Mouse (Mus musculus) c-Kit-positive CD71-positive TER-119-positive erythroid progenitor cells, embryonic 14.5 days (primary cell): ENCODE measurements around the gene Fam227b.

Experiments used
- DNase-seq: peaks from one replicate; pipeline ENCODE4 v3.0.0-alpha.2; 2013; ENCODE audit warnings: low spot score

The Fam227b gene

DNA sequence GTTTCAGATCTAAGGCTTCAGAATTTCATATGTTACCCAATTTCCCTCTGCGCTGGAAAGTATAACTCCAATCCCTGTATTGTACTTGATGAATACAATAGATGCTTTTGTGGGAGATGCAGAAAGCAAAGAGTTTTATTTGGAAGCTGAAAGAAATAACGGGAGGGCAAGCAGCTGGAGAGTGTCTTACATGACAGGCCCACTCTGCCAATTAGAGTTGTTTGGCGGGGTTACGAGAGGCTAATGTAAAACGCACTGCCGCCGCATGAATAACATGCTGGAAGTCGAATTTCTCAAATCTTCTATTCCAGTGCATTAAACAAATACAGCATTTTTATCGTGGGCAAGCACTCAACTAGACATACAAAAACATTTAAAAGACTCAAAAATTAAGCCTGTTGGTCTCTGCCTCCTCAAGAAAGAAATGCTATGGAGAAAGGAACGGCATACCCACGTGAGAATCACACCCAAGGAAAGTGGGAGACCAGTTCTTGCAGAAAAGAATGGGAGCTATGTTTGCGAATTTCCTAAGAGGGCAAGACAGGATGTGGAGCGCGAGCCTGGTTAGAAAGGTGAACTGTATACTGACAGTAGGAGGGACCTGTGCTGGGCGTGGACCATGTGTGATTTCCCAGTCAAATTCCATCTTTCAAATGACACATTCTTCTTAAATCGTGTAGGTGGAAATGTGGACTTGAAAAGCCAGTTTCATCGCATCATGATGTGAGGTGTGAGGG is 90.6 kb downstream of the Fam227b start:
- no peak for DNase-seq

DNA sequence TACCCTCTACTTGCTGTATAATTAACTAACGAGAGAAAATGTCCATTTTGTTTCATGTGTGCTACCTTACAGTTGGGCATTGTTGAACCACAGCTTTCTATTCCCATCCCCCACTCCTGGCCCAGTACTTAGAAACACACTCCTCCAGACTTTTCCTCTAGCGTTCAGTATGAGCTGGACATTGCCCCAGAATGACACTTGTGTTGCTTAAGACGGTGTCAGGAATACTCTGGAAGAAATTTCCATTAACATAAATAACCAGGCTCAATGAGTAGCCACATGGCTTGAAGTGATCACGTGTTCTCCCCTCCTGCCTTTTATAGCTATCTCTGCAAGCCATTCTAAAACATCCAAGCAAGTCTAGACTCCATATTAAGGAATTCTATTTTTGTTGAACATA is 91.2 kb downstream of the Fam227b start:
- no peak for DNase-seq

DNA sequence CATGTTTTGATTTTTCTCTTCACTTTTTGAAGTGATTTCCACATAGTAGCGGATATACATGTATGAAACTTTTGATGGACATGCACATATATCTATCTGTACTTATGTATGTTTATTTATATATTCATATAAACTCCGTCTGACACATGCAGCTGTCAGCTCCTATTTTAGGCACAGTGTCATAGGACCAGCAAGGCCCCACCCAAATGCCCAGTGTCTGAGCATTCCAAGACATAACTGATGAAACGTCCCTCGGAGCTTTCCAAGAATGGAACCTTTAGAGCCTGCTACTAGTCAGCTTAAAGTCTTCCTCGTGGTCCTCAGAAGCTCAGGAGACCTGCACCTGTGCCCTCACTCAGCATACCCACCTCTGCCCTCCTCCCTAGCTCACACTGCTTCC is 98.1 kb downstream of the Fam227b start:
- no peak for DNase-seq

DNA sequence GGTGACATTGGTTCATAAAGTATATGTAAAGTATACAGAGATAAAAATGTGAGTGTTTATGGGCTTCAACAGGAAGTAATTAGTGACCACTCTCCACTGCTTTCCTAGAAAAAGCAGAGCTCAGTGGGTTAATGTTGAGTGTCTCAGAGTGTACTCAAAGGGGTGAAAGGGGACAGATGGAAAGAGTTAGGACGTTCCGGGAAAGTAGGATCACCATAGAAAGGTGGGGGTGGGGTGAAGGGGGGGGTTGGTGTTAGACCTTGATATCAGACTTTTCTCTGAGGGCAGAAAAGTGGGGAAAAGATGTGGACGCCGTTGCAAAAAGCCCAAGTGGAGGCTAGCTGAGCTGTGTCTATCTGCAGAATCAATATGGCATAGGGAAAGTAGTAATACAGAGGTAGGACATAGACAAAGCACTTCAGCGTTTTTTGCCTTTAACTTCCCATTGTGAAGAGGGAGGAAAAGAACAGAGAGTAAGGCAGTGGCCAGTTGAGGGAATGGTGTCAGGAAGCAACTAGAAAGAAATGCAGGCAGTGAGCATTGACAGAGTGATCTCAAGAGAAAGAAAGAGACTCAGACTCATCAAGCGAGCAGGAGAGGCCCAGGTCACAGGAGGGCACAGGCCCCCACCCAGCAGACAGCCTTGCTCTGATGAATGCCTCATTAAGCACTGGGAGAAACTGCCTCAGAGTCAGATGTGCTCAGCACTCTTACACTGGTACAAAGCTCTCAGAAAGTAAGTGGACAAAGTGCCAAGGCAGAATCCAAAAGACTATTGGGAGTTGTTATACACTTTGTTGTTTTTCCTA is 98.9 kb downstream of the Fam227b start:
- no peak for DNase-seq

DNA sequence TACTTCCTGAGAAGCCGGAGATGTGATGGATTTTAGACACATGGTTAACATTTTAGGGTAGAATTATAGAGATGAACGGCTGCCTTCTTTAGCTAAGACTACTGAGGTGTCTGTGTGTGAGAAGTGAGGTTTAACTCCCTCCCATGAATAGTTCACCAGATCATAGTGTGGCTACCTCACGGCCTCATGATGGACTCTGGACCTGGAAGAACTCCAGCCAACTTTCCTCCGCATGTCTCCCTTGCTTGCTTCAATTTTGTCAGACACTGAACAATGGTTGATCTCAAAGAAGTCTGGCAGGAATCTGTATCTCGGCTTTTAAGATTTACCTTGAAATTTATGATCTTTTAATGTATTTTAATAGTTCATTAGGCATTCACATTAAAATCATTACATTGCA is 106.2 kb downstream of the Fam227b start:
- no peak for DNase-seq

DNA sequence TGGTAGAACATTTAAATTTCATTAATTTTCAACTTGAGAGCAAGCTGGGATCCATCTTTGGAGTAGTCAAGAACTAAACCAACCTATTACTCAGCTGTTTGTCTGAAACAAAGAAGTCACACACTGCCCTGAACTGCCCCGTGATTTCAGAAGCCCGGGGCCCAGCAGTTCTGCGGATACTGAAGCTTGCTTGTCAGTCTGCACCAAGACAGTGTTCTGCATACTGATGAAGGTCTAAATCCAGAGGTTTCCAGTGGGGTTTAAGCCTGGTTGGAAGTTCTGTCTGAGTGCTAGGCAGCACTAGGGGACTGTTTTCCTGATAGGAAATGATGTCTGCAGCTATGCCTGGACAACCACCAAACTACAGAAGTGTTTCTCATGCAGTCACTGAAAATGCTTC is 109.1 kb downstream of the Fam227b start:
- no peak for DNase-seq

DNA sequence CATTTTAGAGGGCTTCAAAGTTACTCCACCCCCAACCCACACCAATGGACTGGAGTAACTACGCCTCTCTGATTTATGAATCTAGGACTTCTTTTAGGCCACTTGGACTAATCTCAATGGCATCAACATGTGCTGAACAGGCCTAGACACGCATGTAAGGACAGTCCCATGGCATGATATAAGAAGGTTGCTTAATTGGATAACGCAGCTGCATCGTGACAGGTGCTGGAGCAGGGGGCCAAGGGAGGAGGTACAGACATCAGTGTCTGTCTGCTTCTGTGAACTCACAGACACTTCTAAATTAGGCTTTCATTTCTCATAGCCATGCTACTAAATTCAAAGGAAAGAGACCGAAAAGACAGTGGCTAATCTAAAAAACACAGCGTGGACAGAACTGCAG is 110.6 kb downstream of the Fam227b start:
- DNase-seq = no peak

DNA sequence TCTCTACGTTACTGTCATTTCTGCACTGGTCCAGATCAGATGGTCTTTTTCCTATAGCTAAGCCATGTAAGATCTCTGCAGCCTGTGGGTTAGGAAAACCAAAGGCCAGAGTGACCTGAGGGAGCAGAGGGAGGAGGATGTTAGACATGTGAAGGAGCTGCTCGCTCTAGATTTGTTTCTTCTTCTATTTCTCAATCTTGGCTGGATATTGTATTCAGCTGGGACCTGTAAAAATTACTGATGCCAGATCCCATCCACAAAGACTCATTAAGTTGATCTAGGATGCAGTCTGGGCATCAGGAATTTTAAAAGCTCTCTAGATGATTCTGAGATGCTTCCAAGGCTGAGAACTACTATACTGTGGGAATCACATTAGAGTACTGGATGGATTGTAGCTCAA is 111.2 kb downstream of the Fam227b start:
- DNase-seq = no peak

DNA sequence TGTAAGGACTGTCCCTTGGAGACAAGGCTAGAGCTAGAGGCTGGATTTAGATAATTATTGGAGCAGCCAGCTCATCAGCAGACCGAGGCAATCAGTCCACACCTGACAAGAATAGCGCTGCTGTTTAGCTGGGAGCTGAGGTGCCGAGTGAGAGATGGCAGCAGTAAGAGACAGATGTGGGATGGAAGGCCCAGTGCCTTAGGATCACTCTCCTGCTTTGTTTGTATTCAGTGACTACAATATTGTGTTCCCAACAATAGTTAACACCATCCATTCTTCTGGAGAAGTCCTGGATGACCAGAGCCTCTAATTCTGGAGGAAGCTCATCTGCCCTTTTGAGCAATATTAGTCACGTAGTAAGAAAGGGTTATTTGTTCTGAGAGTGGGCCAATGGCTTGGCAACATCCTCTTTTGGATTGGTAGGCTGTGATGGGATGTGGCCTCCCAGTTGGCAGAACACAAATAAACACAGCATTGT is 112.4 kb downstream of the Fam227b start:
- no peak for DNase-seq

DNA sequence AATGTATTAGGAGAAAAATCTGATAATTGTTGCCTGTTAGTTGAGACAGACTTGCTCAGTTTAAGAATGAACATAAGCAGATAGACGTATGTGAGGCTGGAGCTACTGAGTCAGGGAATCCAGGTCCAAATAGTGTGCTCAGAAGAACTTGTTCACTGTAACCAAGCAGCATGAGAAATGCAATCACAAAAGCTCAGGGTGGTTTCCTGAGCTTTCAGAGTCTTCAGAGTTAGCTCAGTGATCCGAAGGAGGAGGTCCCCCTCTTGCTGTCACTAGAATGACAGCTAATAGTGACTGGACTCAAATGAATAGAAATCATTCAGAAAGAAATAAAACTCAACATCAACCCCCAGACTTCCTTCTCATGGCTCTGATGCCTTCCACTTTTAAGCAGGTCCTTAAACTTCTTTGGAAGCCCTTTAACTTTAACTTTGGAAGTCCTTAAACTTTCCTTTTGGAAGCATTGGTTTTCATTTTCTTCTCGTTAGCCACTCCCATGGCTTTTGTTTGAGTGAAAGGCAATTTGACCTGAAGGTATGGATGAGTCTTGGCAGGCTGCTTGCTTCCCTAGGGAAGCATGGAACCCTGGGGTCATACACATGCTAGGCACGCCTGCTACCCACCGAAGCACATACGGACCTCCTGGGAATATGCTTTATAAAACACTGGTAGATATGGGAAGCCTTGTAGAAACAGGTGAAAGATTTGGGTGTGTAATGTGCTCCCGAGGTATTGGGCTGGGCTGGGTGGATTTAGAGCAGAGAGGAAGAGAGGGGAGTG is 113.4 kb downstream of the Fam227b start:
- DNase-seq = no peak

DNA sequence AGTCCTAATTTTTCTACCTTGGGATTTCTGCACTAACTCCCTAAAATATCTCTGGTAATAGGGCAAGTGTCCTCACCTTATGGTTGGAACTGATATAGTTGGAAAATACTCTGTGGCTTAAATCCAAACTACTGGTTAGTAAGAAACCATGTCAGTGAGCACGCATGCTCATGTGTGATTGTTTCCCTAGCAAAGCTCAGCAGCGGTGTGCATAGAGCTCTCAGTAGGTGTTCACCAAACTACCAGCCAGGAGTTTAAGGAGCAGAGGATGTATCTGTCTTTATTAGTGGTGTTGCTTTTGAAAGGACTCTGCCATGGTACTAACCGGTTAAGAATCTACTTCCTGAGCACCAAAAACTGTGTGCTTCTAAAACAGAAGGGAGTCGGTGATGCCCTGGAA is 115.7 kb downstream of the Fam227b start:
- DNase-seq = no peak

DNA sequence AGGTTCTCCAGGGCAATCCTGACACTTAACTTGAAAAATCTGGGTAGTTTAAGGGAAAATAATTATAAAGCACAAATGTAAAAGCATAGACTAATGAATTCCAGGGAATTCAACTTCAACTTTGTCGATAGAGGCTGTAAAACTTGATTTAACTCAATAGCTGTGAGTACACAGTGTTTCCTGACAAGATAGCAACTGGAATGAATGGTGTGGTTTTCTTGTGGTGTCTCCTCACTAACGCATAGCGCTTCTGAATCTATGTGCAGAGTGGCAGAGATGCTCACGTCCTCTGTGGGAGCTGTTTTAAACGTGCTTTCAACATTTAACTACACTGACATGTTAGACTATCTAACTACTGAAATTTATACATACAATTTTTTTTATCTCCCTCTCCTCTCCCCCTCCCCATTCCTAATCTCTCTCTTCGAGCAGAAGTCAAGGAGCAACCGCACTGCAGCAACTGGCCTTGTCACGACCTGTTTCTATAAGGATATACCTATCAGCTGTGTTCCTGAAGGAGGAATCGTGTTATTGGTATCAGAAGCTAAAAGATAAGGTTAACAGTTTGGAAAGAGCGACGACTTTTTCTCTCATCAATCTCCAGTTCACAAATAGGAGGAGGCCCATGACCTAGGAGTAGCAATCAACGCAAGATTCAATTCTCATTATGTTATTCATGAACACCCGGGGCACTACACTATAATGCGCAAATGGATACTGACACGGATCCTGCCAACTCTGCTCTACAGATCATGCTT is 116.6 kb downstream of the Fam227b start:
- DNase-seq = no peak

DNA sequence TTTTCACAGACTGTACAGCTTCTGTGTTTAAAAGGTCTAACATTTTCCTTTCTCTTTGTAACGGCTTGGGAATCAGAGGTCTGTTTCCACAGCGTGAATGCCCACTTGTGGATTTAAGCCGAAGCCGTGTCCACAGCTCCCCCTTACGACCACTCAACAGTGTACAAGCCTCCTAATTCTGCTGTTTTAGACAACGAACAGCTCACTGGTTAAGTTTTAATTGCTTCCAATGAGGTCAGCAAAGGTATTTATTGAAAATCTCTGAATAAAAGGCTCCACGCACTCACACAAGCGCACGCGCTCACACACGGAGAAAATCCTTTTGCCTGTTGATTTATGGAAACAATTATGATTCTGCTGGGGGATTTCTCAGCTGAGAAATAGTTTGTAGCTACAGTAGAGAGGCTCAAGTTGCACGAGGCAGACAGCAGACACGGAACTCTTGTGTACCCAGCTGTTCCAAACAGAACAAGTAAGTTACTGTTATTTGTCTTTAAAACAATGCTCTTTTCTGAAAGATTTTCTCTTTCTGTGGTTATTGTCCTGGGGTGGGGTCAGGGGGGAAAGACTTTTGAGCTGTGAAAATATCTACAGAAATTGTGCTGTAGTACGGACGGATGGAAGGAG is 117.3 kb downstream of the Fam227b start, which contains the start of gene Fgf7:
TSS of gene Fgf7 (plus strand) at position 280 of the 627 bp plus-strand sequence.
- DNase-seq = no peak

DNA sequence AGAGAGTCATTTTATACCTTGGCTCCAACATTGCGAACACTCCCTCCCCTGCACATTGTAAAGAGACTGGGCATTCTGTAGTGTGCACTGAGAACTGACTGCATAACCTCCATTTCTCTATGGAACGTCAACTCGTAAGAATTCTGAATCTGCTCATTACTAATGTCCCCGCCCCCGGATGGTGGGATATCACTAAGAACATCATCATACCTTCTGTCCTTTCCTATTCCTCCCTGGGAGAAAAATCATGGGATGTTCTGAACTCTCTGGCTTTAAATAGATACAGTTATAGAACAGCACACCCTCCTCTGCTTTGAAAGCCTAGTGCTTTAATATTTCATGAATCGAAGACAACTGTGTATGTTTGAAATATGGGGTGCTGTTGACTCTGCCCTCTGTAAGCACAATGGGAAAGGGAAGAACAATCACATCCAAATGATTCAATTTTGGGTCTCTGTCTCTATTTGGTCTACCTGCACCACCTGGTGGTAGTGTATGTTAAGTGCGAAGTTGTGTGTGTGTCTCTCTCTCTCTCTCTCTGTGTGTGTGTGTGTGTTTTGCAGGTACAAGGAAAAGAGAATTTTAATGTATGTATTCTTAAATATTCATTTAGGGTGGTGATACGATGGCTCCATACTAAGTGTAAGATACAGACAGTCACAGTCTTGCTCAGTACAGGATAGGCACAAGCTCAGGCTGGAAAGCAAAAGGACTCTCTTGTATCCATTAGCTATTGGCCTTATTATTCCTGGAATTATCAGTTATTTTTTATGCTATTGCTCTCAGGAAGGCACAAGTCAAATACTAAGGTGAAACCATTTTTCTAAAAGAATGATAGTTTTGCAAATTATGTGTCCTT is 118.5 kb downstream of the Fam227b start:
- DNase-seq = no peak

DNA sequence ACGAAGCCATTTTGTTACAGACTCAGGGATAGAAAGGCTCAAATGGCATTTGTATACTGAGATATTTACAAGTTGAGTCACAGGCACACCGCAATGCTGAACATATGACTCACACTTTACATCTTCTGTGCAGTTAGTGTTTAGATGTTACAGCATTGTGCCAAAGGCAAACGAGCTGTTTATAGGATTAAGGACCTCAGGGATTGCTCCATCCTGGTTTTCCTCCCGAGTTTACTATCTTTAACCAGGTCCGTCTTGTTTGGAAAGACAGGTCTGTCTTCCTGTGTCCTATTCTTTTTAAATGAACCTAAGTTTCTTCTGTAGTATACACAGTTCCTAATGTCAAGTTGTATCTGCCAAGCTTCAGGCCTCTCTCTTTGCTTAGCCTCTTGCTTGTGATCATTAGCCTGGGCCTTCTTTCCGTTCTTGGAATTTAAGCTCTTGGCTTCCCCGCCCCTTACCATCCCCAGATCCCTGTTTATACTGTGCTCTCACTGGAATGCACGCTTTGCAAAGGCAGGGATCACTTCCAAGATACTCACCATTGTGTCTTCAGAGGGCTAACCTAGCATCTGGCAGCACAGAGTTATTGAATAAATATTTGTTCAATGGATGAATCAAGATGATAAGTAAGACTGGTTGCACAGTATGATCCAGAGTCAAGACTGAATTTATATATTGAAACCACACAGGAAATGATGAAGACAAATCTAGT is 120.5 kb downstream of the Fam227b start:
- no peak for DNase-seq

DNA sequence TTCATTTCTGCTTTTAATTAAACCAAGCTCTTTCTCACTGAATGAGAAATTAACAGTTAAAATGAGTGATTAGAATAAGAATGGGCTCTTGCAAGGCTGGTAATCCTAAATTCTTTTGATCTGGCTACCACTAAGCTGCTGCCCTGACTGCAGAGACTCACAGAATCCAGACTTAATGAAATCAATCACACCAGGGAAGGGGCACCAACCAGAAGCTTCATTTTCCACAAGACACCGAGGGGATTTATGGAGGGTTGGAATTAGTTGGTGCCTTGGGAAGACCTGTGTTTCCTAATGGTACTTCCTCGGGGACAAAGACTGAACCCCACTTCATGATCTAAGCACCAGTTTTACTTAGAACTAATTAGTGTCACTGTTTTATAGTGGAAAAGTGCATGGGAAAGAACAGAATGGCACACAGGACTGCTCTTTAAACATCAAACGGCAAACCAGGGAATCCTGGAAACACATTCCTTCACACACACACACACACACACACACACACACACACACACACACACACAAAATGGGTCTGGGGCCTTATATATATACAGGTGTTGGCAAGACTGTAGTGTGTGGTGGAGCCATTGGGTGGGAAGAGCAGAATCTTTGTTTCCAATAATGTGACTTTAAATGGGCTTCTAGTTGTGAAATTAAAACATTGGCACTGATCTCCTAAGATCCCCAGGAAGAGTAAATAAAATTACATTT is 135.9 kb downstream of the Fam227b start:
- DNase-seq = no peak

DNA sequence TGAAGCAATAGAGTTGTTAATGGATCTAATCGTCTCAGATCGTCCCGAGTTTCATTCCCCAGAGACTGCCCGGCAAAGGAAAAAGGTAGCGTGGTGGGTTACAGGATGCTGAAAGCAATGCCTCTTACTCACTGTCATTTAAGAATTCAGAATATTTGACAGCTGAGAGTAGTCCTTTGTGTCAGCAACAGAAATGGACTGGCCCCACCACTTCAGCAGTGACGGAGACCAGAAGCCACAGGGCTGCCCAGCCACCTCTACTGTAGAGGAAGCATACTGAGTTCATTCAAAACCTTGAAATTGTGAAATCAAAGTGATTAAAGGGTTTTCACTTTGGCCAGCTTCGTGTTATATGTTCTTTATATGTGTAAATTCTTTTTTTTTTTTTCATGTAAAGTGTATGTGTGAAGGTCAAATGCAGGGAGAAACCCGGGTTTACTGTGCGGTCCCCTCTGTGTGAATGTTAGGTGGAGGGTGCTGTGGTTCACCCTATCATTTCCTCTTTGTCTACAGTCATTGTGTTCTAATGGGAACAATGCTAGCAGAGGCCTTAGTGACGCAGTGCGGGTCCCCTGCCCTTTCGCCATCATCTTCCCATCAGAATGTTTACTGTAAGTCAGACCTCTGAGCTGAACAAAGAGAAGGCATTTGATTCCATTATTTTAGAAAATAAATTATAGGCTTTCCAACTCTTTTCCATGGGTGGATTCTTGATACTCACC is 136.7 kb downstream of the Fam227b start:
- DNase-seq = no peak

DNA sequence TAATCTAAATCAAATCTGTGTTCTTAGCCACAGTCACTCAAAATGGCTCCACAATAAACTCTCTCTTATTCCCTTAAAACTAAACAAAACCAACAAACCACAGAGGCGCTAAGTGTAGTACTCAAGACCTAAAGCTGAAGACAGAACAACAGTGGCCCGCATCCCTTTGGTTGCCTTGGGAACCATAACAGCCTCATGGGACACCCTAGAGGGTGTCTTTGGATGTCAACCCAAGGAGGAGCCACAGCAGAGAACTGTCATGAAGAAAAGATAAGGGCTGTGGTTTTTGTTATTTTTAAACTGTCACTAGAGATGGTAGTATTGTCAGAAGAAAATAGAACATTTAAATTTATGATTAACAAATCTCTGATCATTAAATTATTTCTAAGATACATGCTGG is 145.1 kb downstream of the Fam227b start:
- DNase-seq = no peak
